Mouse (Mus musculus): ENCODE measurements around the gene Mettl2. TPM values are rescaled to one million over a fixed set of nuclear protein-coding genes. Genes with fewer than 3 reads are reported as not detected.

The Mettl2 gene
- polyA plus RNA-seq, 1 experiment from 2014 or later: 38.8 TPM

- no peak overlapping the region for H3K4me2 ChIP-seq (replicated peaks)
- H3K9me3 ChIP-seq: no peaks in the 10 kb centered on the region
- H3K4me1 ChIP-seq: peaks cover 11% of the 10 kb centered on the region
- no peak overlapping the region for H3K4me3 ChIP-seq
- no peak overlapping the region for H3K9ac ChIP-seq (replicated peaks)
- no peak for ATAC-seq (ENCODE audit: low FRiP score, low read depth)
- H3K27me3 ChIP-seq: no peaks in the 10 kb centered on the region; the same call in 1 of the 2 replicates
- no peak overlapping the region for H3K27ac ChIP-seq (replicated peaks)
- H3K36me3 ChIP-seq: no peaks in the 10 kb centered on the region
- 80% methylated on average over 4 of the region's 4 CpGs for WGBS
Observed at GRCm38 (mm10) chr11:105155915-105156314, 29.7 kb downstream of the Mettl2 start.

GRCm38 (mm10) chr11:105156748-105157267 is 30.6 kb downstream of the Mettl2 start:
- WGBS: 88% methylated on average over 19 of the region's 19 CpGs
- no peaks in the 10 kb centered on the region for H3K9me3 ChIP-seq
- ATAC-seq (ENCODE audit: low FRiP score, low read depth): no peak

GRCm38 (mm10) chr11:105158047-105158446 is 31.8 kb downstream of the Mettl2 start:
- no peak overlapping the region for H3K9ac ChIP-seq (replicated peaks)
- H3K27me3 ChIP-seq: no peaks in the 10 kb centered on the region
- H3K9me3 ChIP-seq: no peaks in the 10 kb centered on the region
- ATAC-seq (ENCODE audit: low FRiP score, low read depth): no peak
- H3K4me3 ChIP-seq: no peak overlapping the region
- H3K27ac ChIP-seq (replicated peaks): no peak overlapping the region
- no peak overlapping the region for H3K4me2 ChIP-seq (replicated peaks)
- peaks cover 6% of the 10 kb centered on the region for H3K4me1 ChIP-seq
- no peaks in the 10 kb centered on the region for H3K36me3 ChIP-seq

More at GRCm38 (mm10) chr11:105156748-105157267, 30.6 kb downstream of the Mettl2 start:
- H3K4me3 ChIP-seq: no peak overlapping the region
- no peak overlapping the region for H3K9ac ChIP-seq (replicated peaks)
- no peak overlapping the region for H3K4me2 ChIP-seq (replicated peaks)
- H3K27me3 ChIP-seq: no peaks in the 10 kb centered on the region; the same call in 1 of the 2 replicates
- peaks cover 7% of the 10 kb centered on the region for H3K4me1 ChIP-seq
- no peak overlapping the region for H3K27ac ChIP-seq (replicated peaks)
- no peaks in the 10 kb centered on the region for H3K36me3 ChIP-seq

- H3K4me3 ChIP-seq: no peak overlapping the region
- peaks cover 6% of the 10 kb centered on the region for H3K9me3 ChIP-seq
- WGBS: 59% methylated on average over 6 of the region's 6 CpGs
- H3K9ac ChIP-seq (replicated peaks): no peak overlapping the region
- no peaks in the 10 kb centered on the region for H3K4me1 ChIP-seq
- no peak overlapping the region for H3K27ac ChIP-seq (replicated peaks)
- H3K36me3 ChIP-seq: no peaks in the 10 kb centered on the region
- H3K4me2 ChIP-seq (replicated peaks): no peak overlapping the region
- no peaks in the 10 kb centered on the region for H3K27me3 ChIP-seq
- no peak for ATAC-seq (ENCODE audit: low FRiP score, low read depth)
Observed at GRCm38 (mm10) chr11:105159673-105160360, 33.6 kb downstream of the Mettl2 start.

GRCm38 (mm10) chr11:105161411-105161810 is 35.2 kb downstream of the Mettl2 start:
- WGBS: 83% methylated on average over 2 of the region's 2 CpGs
- Histone ChIP-seq H3K4me1 (no peaks in the 10 kb centered on the region), H3K27me3 (no peaks in the 10 kb centered on the region), H3K4me3 (no peak overlapping the region), H3K9ac (replicated peaks) (no peak overlapping the region), H3K4me2 (replicated peaks) (no peak overlapping the region), H3K36me3 (no peaks in the 10 kb centered on the region), H3K27ac (replicated peaks) (no peak overlapping the region), H3K9me3 (peaks cover 10% of the 10 kb centered on the region)
- no peak for ATAC-seq (ENCODE audit: low FRiP score, low read depth)

- no peak overlapping the region for H3K27ac ChIP-seq (replicated peaks)
- no peak overlapping the region for H3K4me3 ChIP-seq
- H3K36me3 ChIP-seq: no peaks in the 10 kb centered on the region
- no peaks in the 10 kb centered on the region for H3K4me1 ChIP-seq
- peaks cover 10% of the 10 kb centered on the region for H3K9me3 ChIP-seq
- H3K27me3 ChIP-seq: no peaks in the 10 kb centered on the region
- no peak overlapping the region for H3K4me2 ChIP-seq (replicated peaks)
- no peak overlapping the region for H3K9ac ChIP-seq (replicated peaks)
- WGBS: 83% methylated on average over 69 of the region's 69 CpGs
- ATAC-seq (ENCODE audit: low FRiP score, low read depth): no peak
Observed at GRCm38 (mm10) chr11:105164516-105165510, 38.6 kb downstream of the Mettl2 start.

GRCm38 (mm10) chr11:105166780-105167179 is 40.6 kb downstream of the Mettl2 start:
- WGBS: 91% methylated on average over 10 of the region's 10 CpGs
- Histone ChIP-seq H3K4me3 (no peak overlapping the region), H3K4me1 (no peaks in the 10 kb centered on the region), H3K9me3 (peaks cover 10% of the 10 kb centered on the region), H3K9ac (replicated peaks) (no peak overlapping the region), H3K4me2 (replicated peaks) (no peak overlapping the region), H3K27ac (replicated peaks) (no peak overlapping the region), H3K27me3 (no peaks in the 10 kb centered on the region), H3K36me3 (no peaks in the 10 kb centered on the region)
- no peak for ATAC-seq (ENCODE audit: low FRiP score, low read depth)

GRCm38 (mm10) chr11:105178516-105178915 is 52.3 kb downstream of the Mettl2 start, which contains the start of gene Tlk2:
Gene Tlk2 (plus strand): TSS chr11:105178807.
- H3K36me3 ChIP-seq: no peaks in the 10 kb centered on the region; the same call in 1 of the 2 replicates
- H3K4me2 ChIP-seq (replicated peaks): peak within 1 kb of the TSS; percentile 88
- no peaks in the 10 kb centered on the region for H3K9me3 ChIP-seq
- no peak for ATAC-seq (ENCODE audit: low FRiP score, low read depth)
- H3K27me3 ChIP-seq: no peaks in the 10 kb centered on the region
- no peak within 1 kb of the TSS for H3K27ac ChIP-seq (replicated peaks)
- WGBS: 47% methylated on average over 2 of the region's 2 CpGs
- peaks cover 23% of the 10 kb centered on the region for H3K4me1 ChIP-seq
- peak within 1 kb of the TSS; percentile 98; the same call in 1 of the 2 replicates for H3K4me3 ChIP-seq
- no peak within 1 kb of the TSS for H3K9ac ChIP-seq (replicated peaks)

- Histone ChIP-seq H3K4me1 (peaks cover 23% of the 10 kb centered on the region), H3K27me3 (no peaks in the 10 kb centered on the region), H3K4me3 (peak overlapping the region; percentile 98; the same call in 1 of the 2 replicates), H3K9ac (replicated peaks) (no peak overlapping the region), H3K27ac (replicated peaks) (no peak overlapping the region), H3K4me2 (replicated peaks) (peak overlapping the region; percentile 88), H3K36me3 (peaks cover 5% of the 10 kb centered on the region), H3K9me3 (no peaks in the 10 kb centered on the region)
- ATAC-seq (ENCODE audit: low FRiP score, low read depth): no peak
- 92% methylated on average over 4 of the region's 4 CpGs for WGBS
Observed at GRCm38 (mm10) chr11:105179523-105179922, 53.3 kb downstream of the Mettl2 start.

- H3K27ac ChIP-seq (replicated peaks): peak overlapping the region; percentile 95
- H3K4me2 ChIP-seq (replicated peaks): peak overlapping the region; percentile 88
- H3K36me3 ChIP-seq: peaks cover 14% of the 10 kb centered on the region
- no peaks in the 10 kb centered on the region for H3K9me3 ChIP-seq
- peak overlapping the region; percentile 93 for H3K9ac ChIP-seq (replicated peaks)
- H3K27me3 ChIP-seq: no peaks in the 10 kb centered on the region
- peak overlapping the region; percentile 98 for H3K4me3 ChIP-seq
- H3K4me1 ChIP-seq: peaks cover 23% of the 10 kb centered on the region
- WGBS: under 1% methylated on average over 31 of the region's 35 CpGs
- no peak; the same call in 1 of the 2 replicates for ATAC-seq (ENCODE audit: low FRiP score, low read depth)
Observed at GRCm38 (mm10) chr11:105180471-105181091, 54.4 kb downstream of the Mettl2 start.

GRCm38 (mm10) chr11:105181126-105181637 is 55.0 kb downstream of the Mettl2 start:
- Histone ChIP-seq H3K27me3 (no peaks in the 10 kb centered on the region), H3K4me3 (peak overlapping the region; percentile 98), H3K9me3 (no peaks in the 10 kb centered on the region), H3K4me2 (replicated peaks) (peak overlapping the region; percentile 88), H3K27ac (replicated peaks) (peak overlapping the region; percentile 95), H3K9ac (replicated peaks) (peak overlapping the region; percentile 99), H3K4me1 (peaks cover 23% of the 10 kb centered on the region), H3K36me3 (peaks cover 18% of the 10 kb centered on the region)
- ATAC-seq (ENCODE audit: low FRiP score, low read depth): peak; percentile 97
- under 1% methylated on average over 54 of the region's 60 CpGs for WGBS
